Mouse (Mus musculus): Measurements from ENCODE around the gene Tmem19.

- no peak for TF ChIP-seq CTCF (IDR thresholded peaks at IDR 0.05; ENCODE audit: low read depth)
- no peak for TF ChIP-seq EP300 (IDR thresholded peaks at IDR 0.05; ENCODE audit: low read depth)
These were observed 14.2 kb downstream of the Tmem19 start for GRCm38 (mm10) chr10:115348131-115348530.

Data from liver, embryonic 14.5 days (tissue).